Mouse (Mus musculus) heart, postnatal 0 days (tissue): Measurements from ENCODE around the gene Cdh26.

Source experiments
- CTCF ChIP-seq: IDR thresholded peaks from 2 replicates; pipeline ENCODE4 v1.5.1; 2016; ENCODE audit warnings: antibody characterized with exemption, control low read depth, low read depth
- EP300 ChIP-seq: IDR thresholded peaks from 2 replicates; pipeline ENCODE4 v1.6.1; 2016; ENCODE audit warnings: antibody characterized with exemption, low read depth

- TF ChIP-seq CTCF: no peak
- no peak for TF ChIP-seq EP300
These were observed 75.7 kb downstream of the Cdh26 start for GRCm38 (mm10) chr2:178506056-178506455.
